Mouse (Mus musculus): ENCODE data around the gene Susd6.

GRCm38 (mm10) chr12:80838787-80839186 is 48.5 kb downstream of the Susd6 start:
- no peak for TF ChIP-seq POLR2A (IDR thresholded peaks at IDR 0.05; ENCODE audit: borderline replicate concordance, insufficient read depth, low read length)
- TF ChIP-seq CTCF (IDR thresholded peaks at IDR 0.05; ENCODE audit: borderline replicate concordance, insufficient read depth, low read depth, low read length): no peak

All from cerebellum, adult 2 months (tissue).